Mouse (Mus musculus) gastrocnemius, postnatal 4 days (tissue): ENCODE data around the gene Nfia. TPM values are rescaled to one million over a fixed set of nuclear protein-coding genes. Genes with fewer than 3 reads are reported as not detected.
A peak's percentile ranks its signal among the peaks of the same experiment; 100 is the strongest.

Source experiments
- DNase-seq, 2 experiments: peaks; one replicate each; pipeline ENCODE4 v3.0.0; 2021 to 2022; ENCODE audit warnings: low spot score in 2 of 2, mixed read lengths in 2 of 2
- total RNA-seq, 2 experiments: library from RNA; stranded (reverse); gene quantifications; 2 replicates each; pipeline ENCODE4 v1.2.3; 2021

Nfia gene
- total RNA-seq, 2 experiments from 2014 or later = 166 to 173 TPM

DNA sequence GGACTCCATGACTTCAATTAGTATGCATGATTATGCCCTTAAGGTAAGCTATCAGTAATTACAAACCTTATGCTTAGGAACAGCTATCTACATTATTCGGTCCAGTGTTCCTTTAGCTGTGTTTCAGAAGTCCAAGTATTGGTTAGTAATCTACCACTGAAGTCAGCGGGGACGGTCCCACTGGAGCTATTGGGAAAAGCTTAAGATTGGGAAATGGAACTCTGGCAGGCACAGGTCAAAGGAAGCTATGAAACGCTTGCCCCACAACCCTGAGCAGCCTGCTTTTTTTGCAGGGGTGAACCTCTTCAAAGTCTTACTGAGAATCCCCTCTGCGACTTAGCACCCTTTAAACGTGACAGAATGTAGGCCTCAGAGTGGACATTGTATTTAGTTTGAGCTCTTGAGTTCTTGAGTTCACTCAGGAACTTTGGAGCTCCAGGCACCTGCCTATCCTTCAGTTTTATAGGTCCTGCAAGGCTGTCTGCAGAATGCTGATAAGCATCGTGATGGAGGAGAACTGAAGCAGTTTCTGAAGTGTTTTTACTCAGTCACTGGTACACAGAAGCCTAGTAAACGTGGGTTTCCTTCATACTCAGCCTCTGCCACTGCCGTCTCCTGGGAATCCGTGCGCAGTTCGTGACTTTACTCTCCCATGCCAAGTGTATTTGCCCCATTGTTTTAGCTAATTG, 127.9 kb downstream of the Nfia start:
- DNase-seq = no peak

GRCm38 (mm10) chr4:97905826-97906225, 133.3 kb downstream of the Nfia start:
- no peak for DNase-seq

- no peak for DNase-seq
Observed at GRCm38 (mm10) chr4:97908576-97909147, 136.1 kb downstream of the Nfia start.

- DNase-seq = no peak
Observed at GRCm38 (mm10) chr4:97910115-97910776, 137.7 kb downstream of the Nfia start.

GRCm38 (mm10) chr4:97910777-97911580, 138.4 kb downstream of the Nfia start:
- DNase-seq = no peak

GRCm38 (mm10) chr4:97911755-97912154, 139.2 kb downstream of the Nfia start:
- no peak for DNase-seq

GRCm38 (mm10) chr4:97912155-97912554, 139.6 kb downstream of the Nfia start:
- DNase-seq = no peak

- no peak for DNase-seq
Observed at GRCm38 (mm10) chr4:97912560-97912959, 140.0 kb downstream of the Nfia start.

DNA sequence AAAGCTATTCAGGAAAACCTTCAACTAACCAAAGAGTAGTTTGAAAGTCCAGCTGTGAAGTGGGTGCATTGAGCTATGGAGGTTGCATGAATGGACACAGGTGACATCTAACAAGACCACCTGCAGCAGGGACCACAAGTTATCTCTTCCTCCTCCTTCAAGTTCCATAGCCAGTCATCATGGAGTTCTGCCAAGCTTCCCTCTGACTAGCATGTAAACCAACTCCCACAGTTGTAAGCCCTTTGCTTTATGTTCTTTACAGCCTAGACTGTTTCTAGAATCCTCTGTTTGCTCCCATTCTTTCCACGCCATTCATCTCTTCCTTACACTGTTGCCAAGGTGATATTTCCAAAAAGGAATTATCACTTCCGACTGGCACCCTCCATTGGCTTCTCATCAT, 141.8 kb downstream of the Nfia start:
- no peak for DNase-seq

DNA sequence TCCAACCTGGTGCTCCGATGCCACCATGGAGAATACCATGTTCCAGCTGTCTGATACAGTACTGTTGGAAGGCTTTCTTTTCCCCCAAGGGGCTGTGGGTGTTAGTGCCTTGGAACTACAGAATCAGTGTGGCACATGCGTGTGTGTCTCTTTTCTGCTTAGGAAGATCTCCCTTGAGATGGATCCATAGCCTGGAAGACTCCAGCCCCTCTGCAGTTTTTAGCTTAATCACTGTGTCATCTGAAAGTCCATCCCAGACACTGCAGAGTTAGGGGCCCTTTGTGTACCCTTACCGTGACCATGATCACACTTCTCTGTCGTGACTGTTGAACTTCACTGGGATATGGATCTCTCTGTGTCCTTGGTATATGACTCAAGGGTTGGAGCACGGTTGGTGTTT, 142.2 kb downstream of the Nfia start:
- DNase-seq = no peak

- DNase-seq = no peak
Observed at GRCm38 (mm10) chr4:97917568-97917967, 145.0 kb downstream of the Nfia start.

- DNase-seq = no peak
Observed at GRCm38 (mm10) chr4:97918675-97919074, 146.1 kb downstream of the Nfia start.

- no peak for DNase-seq
Observed at GRCm38 (mm10) chr4:97919773-97920172, 147.2 kb downstream of the Nfia start.

GRCm38 (mm10) chr4:97920287-97921079, 147.9 kb downstream of the Nfia start:
- DNase-seq = peak in 1 of 2 experiments; percentile 40

GRCm38 (mm10) chr4:97921682-97922081, 149.1 kb downstream of the Nfia start:
- no peak for DNase-seq

DNA sequence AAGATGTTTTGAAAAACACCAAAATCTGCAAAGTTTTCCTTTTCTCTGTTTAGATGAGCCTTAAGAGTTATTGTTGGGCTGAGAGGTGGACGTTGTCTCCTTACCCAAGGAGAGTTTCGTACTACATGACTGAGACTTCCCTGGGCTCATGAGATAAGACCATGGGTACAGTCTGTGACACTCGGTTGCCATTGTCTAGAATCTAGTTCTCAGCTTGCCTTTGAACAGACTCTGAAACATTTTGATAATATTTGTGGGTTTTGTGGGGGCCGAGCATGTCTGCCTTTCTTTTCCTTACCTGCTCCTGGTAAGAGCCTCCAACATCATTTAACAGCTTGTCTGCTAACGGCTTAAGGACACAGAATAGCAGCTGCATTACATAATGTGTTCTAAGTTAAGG, 150.7 kb downstream of the Nfia start:
- DNase-seq = no peak

GRCm38 (mm10) chr4:97923876-97924316, 151.4 kb downstream of the Nfia start:
- peak in 1 of 2 experiments; percentile 59 for DNase-seq

- DNase-seq = no peak
Observed at GRCm38 (mm10) chr4:97924414-97924813, 151.9 kb downstream of the Nfia start.

DNA sequence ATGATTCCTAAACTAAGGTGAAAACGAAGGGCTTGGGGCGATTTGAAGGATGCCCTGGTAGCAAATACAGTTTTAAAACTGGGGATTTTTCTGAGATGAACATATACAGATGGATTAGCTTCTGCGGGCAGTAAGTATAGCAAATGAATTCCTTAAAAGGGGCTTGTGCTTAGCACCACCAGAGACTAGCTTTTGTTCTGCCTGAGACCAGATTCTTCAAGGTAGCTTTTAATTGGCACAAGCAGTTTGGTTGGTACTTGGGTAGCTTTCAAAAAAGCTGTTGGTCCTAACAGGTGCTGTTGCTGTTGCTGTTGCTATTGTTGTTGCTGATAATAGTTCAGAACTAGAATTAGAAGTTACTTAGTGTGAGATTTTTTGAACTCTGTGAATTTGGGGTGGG, 152.3 kb downstream of the Nfia start:
- DNase-seq = no peak

- DNase-seq = no peak
Observed at GRCm38 (mm10) chr4:97925644-97926043, 153.1 kb downstream of the Nfia start.
